Mouse (Mus musculus) liver (tissue): ENCODE data around the gene Dpy19l1.

Source experiments
- DNase-seq: peaks from one replicate; pipeline ENCODE4 v3.0.0-alpha.2; 2020; ENCODE audit warnings: mixed read lengths

Dpy19l1 gene

GRCm38 (mm10) chr9:24467186-24467585, 35.8 kb downstream of the Dpy19l1 start:
- no peak for DNase-seq

- DNase-seq, result no peak
Observed at GRCm38 (mm10) chr9:24466649-24467048, 36.3 kb downstream of the Dpy19l1 start.

- DNase-seq, result no peak
Observed at GRCm38 (mm10) chr9:24461379-24461961, 41.5 kb downstream of the Dpy19l1 start.

GRCm38 (mm10) chr9:24453833-24454232, 49.1 kb downstream of the Dpy19l1 start:
- no peak for DNase-seq

GRCm38 (mm10) chr9:24450976-24451375, 52.0 kb downstream of the Dpy19l1 start:
- no peak for DNase-seq

- DNase-seq, result no peak
Observed at GRCm38 (mm10) chr9:24450524-24450923, 52.4 kb downstream of the Dpy19l1 start.

- no peak for DNase-seq
Observed at GRCm38 (mm10) chr9:24434901-24435300, 68.0 kb downstream of the Dpy19l1 start.

- no peak for DNase-seq
Observed at GRCm38 (mm10) chr9:24429721-24430120, 73.2 kb downstream of the Dpy19l1 start.

- no peak for DNase-seq
Observed at GRCm38 (mm10) chr9:24425679-24426078, 77.3 kb downstream of the Dpy19l1 start.

GRCm38 (mm10) chr9:24423241-24423640, 79.7 kb downstream of the Dpy19l1 start:
- DNase-seq, result no peak

- no peak for DNase-seq
Observed at GRCm38 (mm10) chr9:24421888-24422287, 81.1 kb downstream of the Dpy19l1 start.

- DNase-seq, result no peak
Observed at GRCm38 (mm10) chr9:24421221-24421620, 81.7 kb downstream of the Dpy19l1 start.

- DNase-seq, result no peak
Observed at GRCm38 (mm10) chr9:24420144-24420543, 82.8 kb downstream of the Dpy19l1 start.

GRCm38 (mm10) chr9:24418281-24418680, 84.7 kb downstream of the Dpy19l1 start:
- no peak for DNase-seq

GRCm38 (mm10) chr9:24411483-24411882, 91.5 kb downstream of the Dpy19l1 start:
- no peak for DNase-seq

GRCm38 (mm10) chr9:24410439-24410838, 92.5 kb downstream of the Dpy19l1 start:
- DNase-seq, result peak; percentile 14

- DNase-seq, result no peak
Observed at GRCm38 (mm10) chr9:24407992-24408391, 94.9 kb downstream of the Dpy19l1 start.

- no peak for DNase-seq
Observed at GRCm38 (mm10) chr9:24394146-24394545, 108.8 kb downstream of the Dpy19l1 start.

- no peak for DNase-seq
Observed at GRCm38 (mm10) chr9:24390807-24391370, 112.1 kb downstream of the Dpy19l1 start.

GRCm38 (mm10) chr9:24387230-24387629, 115.7 kb downstream of the Dpy19l1 start:
- peak; percentile 12 for DNase-seq

GRCm38 (mm10) chr9:24379321-24379720, 123.6 kb downstream of the Dpy19l1 start:
- DNase-seq, result no peak

- DNase-seq, result no peak
Observed at GRCm38 (mm10) chr9:24378848-24379247, 124.1 kb downstream of the Dpy19l1 start.
